ENCODE assay signal across 18 mouse cellular contexts in the genomic region with DNA sequence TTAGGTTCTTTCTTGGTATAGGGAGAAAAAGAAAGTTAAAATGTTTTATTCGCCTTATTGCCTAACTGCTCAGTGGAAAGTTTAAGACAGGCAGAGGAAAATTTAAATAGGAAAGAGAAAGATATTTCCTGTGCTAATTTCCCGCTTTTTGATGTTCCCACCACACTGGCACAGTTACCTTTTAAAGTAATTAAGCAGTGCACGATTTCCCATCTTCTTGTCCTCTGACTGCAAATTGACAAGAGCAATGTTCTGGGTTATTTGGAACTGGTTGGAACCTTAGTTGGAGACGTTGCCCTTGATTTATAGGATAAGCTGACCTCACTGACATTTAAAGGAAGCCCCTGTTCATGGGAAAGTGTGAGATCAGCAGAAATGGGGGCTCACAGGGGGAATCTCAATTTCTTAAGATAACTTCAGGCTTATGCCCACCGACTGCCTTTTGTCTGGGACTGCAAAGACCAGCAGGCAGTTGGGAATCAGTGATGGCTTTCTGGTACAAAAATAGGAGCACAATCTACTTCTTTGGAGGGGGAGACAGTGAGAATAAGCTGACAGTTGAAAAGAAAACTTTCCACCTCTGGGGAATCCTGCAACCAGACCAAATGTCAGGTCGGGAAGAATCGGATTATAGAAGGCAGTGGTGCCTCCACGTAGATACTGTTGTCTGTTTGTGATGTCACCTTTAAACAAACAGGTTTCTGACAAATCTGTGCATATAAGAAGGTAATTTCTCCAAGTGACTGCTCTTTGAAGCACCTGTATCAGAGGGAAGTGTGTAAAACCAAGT. TPM values are rescaled to one million over a fixed set of nuclear protein-coding genes. Genes with fewer than 3 reads are reported as not detected.
DNase-seq lines count a peak whose midpoint lies in the region; ATAC-seq and TF ChIP-seq lines count a peak whose summit lies in the region.
"Had no signal": no experiment of that assay in that cellular context is flagged by ENCODE, and none has a peak within 500 bp of the region (broad histone marks: within the 10 kb centered on the region; RNA-seq: fewer than 3 reads in every experiment).

No protein-coding gene starts in this region.

- no peak overlapping the region for H3K4me2 ChIP-seq in hindbrain, postnatal 0 days (ENCODE audit: low read depth, low read length)
- peak overlapping the region; percentile 17 for H3K4me2 ChIP-seq in embryonic facial prominence, embryonic 11.5 days (ENCODE audit: low read depth, low read length)
- peak overlapping the region; percentile 67 for H3K4me2 ChIP-seq in limb, embryonic 12.5 days
- 0 out of 2 replicates have a peak overlapping the region, but pooled peaks have one; percentile 66 for H3K4me2 ChIP-seq in stomach, embryonic 16.5 days (ENCODE audit: low read depth, low read length)
- H3K4me2 ChIP-seq in intestine, postnatal 0 days (replicated peaks; ENCODE audit: low read depth): no peak overlapping the region

- peak; percentile 15 for DNase-seq in hindbrain, embryonic 10.5 days (ENCODE audit: low spot score)
- DNase-seq in hindbrain, postnatal 0 days (ENCODE audit: low spot score): no peak
- no peak for DNase-seq in embryonic facial prominence, embryonic 11.5 days (ENCODE audit: low spot score)
- DNase-seq in MN1 (ENCODE audit: low spot score): no peak
- DNase-seq: B cell, adult 2 months; cerebellum, postnatal 36 days; lung, postnatal 10 days; right cerebral cortex, postnatal 4 days had no signal

- no peaks in the 10 kb centered on the region for H3K9me3 ChIP-seq in hindbrain, embryonic 10.5 days
- no peaks in the 10 kb centered on the region for H3K9me3 ChIP-seq in hindbrain, postnatal 0 days (ENCODE audit: low read length)
- no peaks in the 10 kb centered on the region for H3K9me3 ChIP-seq in embryonic facial prominence, embryonic 11.5 days (replicated peaks; ENCODE audit: control insufficient read depth, low read length)
- H3K9me3 ChIP-seq in limb, embryonic 12.5 days: no peaks in the 10 kb centered on the region
- H3K9me3 ChIP-seq in stomach, embryonic 16.5 days (replicated peaks; ENCODE audit: control insufficient read depth, low read length): no peaks in the 10 kb centered on the region
- no peaks in the 10 kb centered on the region for H3K9me3 ChIP-seq in intestine, postnatal 0 days (ENCODE audit: control insufficient read depth)
- H3K9me3 ChIP-seq: heart, embryonic 12.5 days; hindbrain, embryonic 12.5 days had no signal

- no peak overlapping the region for H3K9ac ChIP-seq in hindbrain, postnatal 0 days (replicated peaks; ENCODE audit: low read length)
- peak overlapping the region; percentile 1 for H3K9ac ChIP-seq in embryonic facial prominence, embryonic 11.5 days (replicated peaks; ENCODE audit: low read length)
- peak overlapping the region; percentile 44 for H3K9ac ChIP-seq in limb, embryonic 12.5 days (replicated peaks)
- no peak overlapping the region for H3K9ac ChIP-seq in stomach, embryonic 16.5 days (ENCODE audit: low read length)
- no peak overlapping the region for H3K9ac ChIP-seq in intestine, postnatal 0 days (ENCODE audit: low read depth, low read length)
- H3K9ac ChIP-seq: heart, embryonic 12.5 days; hindbrain, embryonic 12.5 days; liver, embryonic 14.5 days had no signal

- H3K36me3 ChIP-seq in hindbrain, embryonic 10.5 days: no peaks in the 10 kb centered on the region
- no peaks in the 10 kb centered on the region for H3K36me3 ChIP-seq in hindbrain, postnatal 0 days (ENCODE audit: insufficient read depth, low read length)
- no peaks in the 10 kb centered on the region for H3K36me3 ChIP-seq in embryonic facial prominence, embryonic 11.5 days (replicated peaks; ENCODE audit: control insufficient read depth, insufficient read depth, low read depth, low read length)
- no peaks in the 10 kb centered on the region for H3K36me3 ChIP-seq in limb, embryonic 12.5 days
- H3K36me3 ChIP-seq in stomach, embryonic 16.5 days (ENCODE audit: control insufficient read depth, insufficient read depth, low read length): no peaks in the 10 kb centered on the region
- H3K36me3 ChIP-seq in intestine, postnatal 0 days (ENCODE audit: control insufficient read depth, insufficient read depth): no peaks in the 10 kb centered on the region
- H3K36me3 ChIP-seq: heart, embryonic 12.5 days; hindbrain, embryonic 12.5 days had no signal

- no peak for ATAC-seq in hindbrain, postnatal 0 days
- ATAC-seq in embryonic facial prominence, embryonic 11.5 days (replicated peaks; ENCODE audit: insufficient number of reproducible peaks, low FRiP score, low TSS enrichment, low read depth): no peak
- no peak for ATAC-seq in limb, embryonic 12.5 days (ENCODE audit: insufficient number of reproducible peaks, insufficient read depth, low FRiP score, low TSS enrichment, low read depth)
- no peak for ATAC-seq in stomach, embryonic 16.5 days (ENCODE audit: insufficient read depth, low FRiP score)
- no peak for ATAC-seq in intestine, postnatal 0 days
- ATAC-seq: forebrain, embryonic 16.5 days; intestine, embryonic 16.5 days had no signal

- H3K4me3 ChIP-seq in hindbrain, embryonic 10.5 days: 0 out of 2 replicates have a peak overlapping the region, but pooled peaks have one; percentile 46
- H3K4me3 ChIP-seq in hindbrain, postnatal 0 days (ENCODE audit: low read length): no peak overlapping the region
- H3K4me3 ChIP-seq in embryonic facial prominence, embryonic 11.5 days (ENCODE audit: low read depth, low read length): peak overlapping the region; percentile 49
- peak overlapping the region; percentile 47 for H3K4me3 ChIP-seq in limb, embryonic 12.5 days (replicated peaks)
- peak overlapping the region; percentile 50; the same call in 1 of the 2 replicates for H3K4me3 ChIP-seq in stomach, embryonic 16.5 days (replicated peaks; ENCODE audit: low read length)
- H3K4me3 ChIP-seq in intestine, postnatal 0 days (ENCODE audit: low read depth, low read length): no peak overlapping the region
- H3K4me3 ChIP-seq: erythroblast, embryonic 14.5 days had no signal

- no peak overlapping the region for H3K27ac ChIP-seq in hindbrain, embryonic 10.5 days
- H3K27ac ChIP-seq in hindbrain, postnatal 0 days: no peak overlapping the region
- H3K27ac ChIP-seq in embryonic facial prominence, embryonic 11.5 days (replicated peaks; ENCODE audit: low read depth, low read length): no peak overlapping the region
- H3K27ac ChIP-seq in limb, embryonic 12.5 days: no peak overlapping the region
- H3K27ac ChIP-seq in stomach, embryonic 16.5 days (ENCODE audit: low read length): no peak overlapping the region
- no peak overlapping the region for H3K27ac ChIP-seq in intestine, postnatal 0 days (ENCODE audit: low read depth, low read length)
- H3K27ac ChIP-seq: hindbrain, embryonic 12.5 days; kidney, postnatal 0 days; liver, embryonic 14.5 days had no signal

- no peak for TF ChIP-seq CTCF in hindbrain, postnatal 0 days (IDR thresholded peaks at IDR 0.05; ENCODE audit: low read depth)
- no peak for TF ChIP-seq CTCF in intestine, postnatal 0 days (IDR thresholded peaks at IDR 0.05; ENCODE audit: low read depth)

- 2% methylated on average over 8 of the region's 8 CpGs for WGBS in hindbrain, embryonic 10.5 days
- WGBS in hindbrain, postnatal 0 days: 4% methylated on average over 8 of the region's 8 CpGs
- WGBS in embryonic facial prominence, embryonic 11.5 days: 2% methylated on average over 8 of the region's 8 CpGs
- 3% methylated on average over 8 of the region's 8 CpGs for WGBS in limb, embryonic 12.5 days
- WGBS in stomach, embryonic 16.5 days: 7% methylated on average over 8 of the region's 8 CpGs
- 5% methylated on average over 8 of the region's 8 CpGs for WGBS in intestine, postnatal 0 days

- peaks cover 40% of the 10 kb centered on the region for H3K4me1 ChIP-seq in hindbrain, embryonic 10.5 days (replicated peaks)
- H3K4me1 ChIP-seq in hindbrain, postnatal 0 days (ENCODE audit: insufficient read depth, low read length): no peaks in the 10 kb centered on the region
- peaks cover 6% of the 10 kb centered on the region for H3K4me1 ChIP-seq in embryonic facial prominence, embryonic 11.5 days (ENCODE audit: control insufficient read depth, insufficient read depth, low read length)
- peaks cover 30% of the 10 kb centered on the region for H3K4me1 ChIP-seq in limb, embryonic 12.5 days (replicated peaks)
- H3K4me1 ChIP-seq in stomach, embryonic 16.5 days (ENCODE audit: control insufficient read depth, insufficient read depth, low read length): peaks cover 17% of the 10 kb centered on the region
- no peaks in the 10 kb centered on the region; the same call in 1 of the 2 replicates for H3K4me1 ChIP-seq in intestine, postnatal 0 days (replicated peaks; ENCODE audit: control insufficient read depth, insufficient read depth, low read length)

- H3K27me3 ChIP-seq in hindbrain, embryonic 10.5 days (ENCODE audit: insufficient read depth, poor library complexity, severe bottlenecking): peaks cover 100% of the 10 kb centered on the region
- H3K27me3 ChIP-seq in hindbrain, postnatal 0 days (ENCODE audit: insufficient read depth, low read length): peaks cover 90% of the 10 kb centered on the region
- H3K27me3 ChIP-seq in embryonic facial prominence, embryonic 11.5 days (ENCODE audit: control insufficient read depth, insufficient read depth, low read length): peaks cover 46% of the 10 kb centered on the region
- peaks cover 81% of the 10 kb centered on the region for H3K27me3 ChIP-seq in limb, embryonic 12.5 days
- peaks cover 68% of the 10 kb centered on the region for H3K27me3 ChIP-seq in stomach, embryonic 16.5 days (ENCODE audit: control insufficient read depth, insufficient read depth, low read length)
- peaks cover 86% of the 10 kb centered on the region for H3K27me3 ChIP-seq in intestine, postnatal 0 days (replicated peaks; ENCODE audit: control insufficient read depth, insufficient read depth, low read length)

RNA-seq across cellular contexts. Expression of a gene that starts 6.8 kb away (rescaled TPM):
- polyA plus RNA-seq in hindbrain, embryonic 10.5 days (2016; fragmentation: Nextera tagmentation; extraction: Ambion mirVana): 2.4 and 3.0 TPM in 2 replicates
- total RNA-seq in hindbrain, postnatal 0 days (2014; rRNA removed): not detected in 2 replicates
- polyA plus RNA-seq in hindbrain, postnatal 0 days (2015; fragmentation: Nextera tagmentation; extraction: Ambion mirVana): not detected in 2 replicates
- 10.5 and 11.9 TPM in 2 replicates for polyA plus RNA-seq in embryonic facial prominence, embryonic 11.5 days (2014; fragmentation: Nextera tagmentation; extraction: Ambion mirVana)
- 6.0 and 9.6 TPM in 2 replicates for polyA plus RNA-seq in limb, embryonic 12.5 days (2016; fragmentation: Nextera tagmentation; extraction: Ambion mirVana)
- 2.8 and 3.9 TPM in 2 replicates for polyA plus RNA-seq in stomach, embryonic 16.5 days (2015; fragmentation: Nextera tagmentation; extraction: Ambion mirVana)
- not detected in 2 replicates for polyA plus RNA-seq in intestine, postnatal 0 days (2015; fragmentation: Nextera tagmentation; extraction: Ambion mirVana)
- polyA plus RNA-seq: erythroblast, embryonic 14.5 days; forebrain, embryonic 16.5 days; intestine, embryonic 16.5 days had no signal

Comparison
In these comparisons a context has a peak if more than half of its experiments do, and no peak if none do; other contexts are left out.
1. H3K4me3 ChIP-seq: peak in hindbrain, embryonic 10.5 days (single experiment), embryonic facial prominence, embryonic 11.5 days (single experiment), limb, embryonic 12.5 days (single experiment) and stomach, embryonic 16.5 days (single experiment); none in hindbrain, postnatal 0 days (single experiment) and intestine, postnatal 0 days (single experiment).
2. H3K4me2 ChIP-seq: peak in embryonic facial prominence, embryonic 11.5 days (single experiment), limb, embryonic 12.5 days (single experiment) and stomach, embryonic 16.5 days (single experiment); none in hindbrain, postnatal 0 days (single experiment) and intestine, postnatal 0 days (single experiment).
3. H3K9ac ChIP-seq: peak in embryonic facial prominence, embryonic 11.5 days (single experiment) and limb, embryonic 12.5 days (single experiment); none in hindbrain, postnatal 0 days (single experiment), stomach, embryonic 16.5 days (single experiment) and intestine, postnatal 0 days (single experiment).